Mouse (Mus musculus) intestine, embryonic 14.5 days (tissue): Measurements from ENCODE around the gene Sox12. TPM values are rescaled to one million over a fixed set of nuclear protein-coding genes. Genes with fewer than 3 reads are reported as not detected.
"Not testable (repeated sequence)": the region's sequence is repeated elsewhere in the genome, so short reads cannot be mapped to it uniquely, and the experiment has no call there.

ENCODE experiments used
- ATAC-seq: fragments of 200-750 bp; cut with Nextera tagmentation; replicated peaks from 2 replicates; pipeline ENCODE4 v1.8.0; 2017; ENCODE audit warnings: low read depth, moderate number of reproducible peaks, moderate TSS enrichment, moderate library complexity; ENCODE audit not compliant: low FRiP score, low TSS enrichment
- DNase-seq: peaks from one replicate; pipeline ENCODE4 v3.0.0-alpha.2; 2018; ENCODE audit warnings: low spot score
- H3K27ac ChIP-seq: fragments of 300-500 bp; sonication (generic); 2 replicates; pipeline ENCODE4 v1.5.1; 2014; ENCODE audit warnings: low read depth, mild to moderate bottlenecking, control low read depth
- H3K27me3 ChIP-seq: fragments of 300-500 bp; sonication (generic); replicated peaks from 2 replicates; pipeline ENCODE4 v1.6.1; 2014; ENCODE audit warnings: low read length, control low read depth; ENCODE audit not compliant: control insufficient read depth, insufficient read depth
- H3K36me3 ChIP-seq: fragments of 300-500 bp; sonication (generic); 2 replicates; pipeline ENCODE4 v1.6.1; 2014; ENCODE audit warnings: low read length, control low read depth; ENCODE audit not compliant: control insufficient read depth, insufficient read depth
- H3K4me1 ChIP-seq: fragments of 300-500 bp; sonication (generic); replicated peaks from 2 replicates; pipeline ENCODE4 v1.6.1; 2014; ENCODE audit warnings: low read length, control low read depth, mixed read lengths; ENCODE audit not compliant: control insufficient read depth, insufficient read depth
- H3K4me2 ChIP-seq: fragments of 300-500 bp; sonication (generic); 2 replicates; pipeline ENCODE4 v1.6.1; 2014; ENCODE audit warnings: low read length
- H3K4me3 ChIP-seq: fragments of 300-500 bp; sonication (generic); 2 replicates; pipeline ENCODE4 v1.5.1; 2014; ENCODE audit warnings: low read depth, low read length, control low read depth, mixed read lengths
- H3K9ac ChIP-seq: fragments of 300-500 bp; sonication (generic); 2 replicates; pipeline ENCODE4 v1.6.1; 2014; ENCODE audit warnings: mild to moderate bottlenecking, low read length
- H3K9me3 ChIP-seq: fragments of 300-500 bp; sonication (generic); 2 replicates; pipeline ENCODE4 v1.6.1; 2016; ENCODE audit warnings: low read length, control low read depth; ENCODE audit not compliant: control insufficient read depth
- WGBS: fragments of 180-500 bp; shearing (Covaris S2); extraction: QIAGEN DNeasy Blood & Tissue Kit; methylation state at CpG from one replicate; pipeline ENCODE4 v1.1.7; 2014; 5-methylcytosine and 5-hydroxymethylcytosine counted together
- polyA plus RNA-seq: library from polyadenylated mRNA; unstranded; fragments of >200 nt; fragmentation: Nextera tagmentation; extraction: Ambion mirVana; gene quantifications from 2 replicates; pipeline ENCODE4 v1.2.1, GENCODE M21; 2014

Gene Sox12
- polyA plus RNA-seq, 1 experiment from 2014 or later = 13.2 TPM

DNA sequence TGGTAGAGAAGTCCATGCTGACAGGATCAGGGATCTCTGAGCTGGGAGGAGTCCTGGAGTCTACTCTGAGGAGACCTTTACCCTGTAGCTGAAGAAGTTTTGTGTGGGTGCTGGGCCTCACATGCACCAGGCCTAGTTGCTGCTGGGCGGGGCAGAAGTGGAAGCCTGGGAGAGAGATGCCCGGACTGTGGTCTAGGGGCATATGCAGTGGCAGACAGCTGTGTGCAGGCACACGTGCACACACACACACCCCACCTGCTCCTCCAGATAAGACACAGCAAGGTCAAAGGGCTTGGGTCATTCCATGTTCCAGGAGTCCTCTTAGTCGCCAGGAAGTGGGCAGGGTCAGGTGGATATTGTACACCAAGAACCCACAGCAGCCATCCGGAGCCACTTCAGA is 38.2 kb downstream of the Sox12 start:
- ATAC-seq (peak; percentile 49), DNase-seq (no peak)
- H3K4me3 ChIP-seq = no peak overlapping the region
- H3K4me1 ChIP-seq = 0 out of 2 replicates have a peak, but pooled peaks cover 3% of the 10 kb centered on the region
- H3K9ac ChIP-seq = no peak overlapping the region
- H3K4me2 ChIP-seq = no peak overlapping the region
- no peaks in the 10 kb centered on the region for H3K9me3 ChIP-seq
- H3K27me3 ChIP-seq = no peaks in the 10 kb centered on the region
- 61% methylated on average over 5 of the region's 5 CpGs for WGBS
- H3K36me3 ChIP-seq = no peaks in the 10 kb centered on the region
- H3K27ac ChIP-seq = no peak overlapping the region

DNA sequence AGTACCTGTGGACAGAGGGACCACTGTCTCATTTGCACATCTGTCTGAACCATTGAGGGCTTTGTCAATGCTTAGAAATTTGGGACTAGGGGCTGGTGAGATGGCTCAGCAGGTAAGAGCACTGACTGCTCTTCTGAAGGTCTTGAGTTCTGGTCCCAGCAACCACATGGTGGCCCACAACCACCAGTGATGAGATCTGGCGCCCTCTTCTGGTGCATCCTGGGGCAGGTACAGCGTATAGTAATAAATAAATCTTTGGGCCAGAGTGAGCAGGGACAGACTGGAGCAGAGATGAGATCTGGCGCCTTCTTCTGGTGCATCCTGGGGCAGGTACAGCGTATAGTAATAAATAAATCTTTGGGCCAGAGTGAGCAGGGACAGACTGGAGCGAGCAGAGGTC is 38.9 kb downstream of the Sox12 start:
- DNase-seq, H3K4me1 ChIP-seq, H3K4me2 ChIP-seq, H3K9me3 ChIP-seq, H3K27ac ChIP-seq, H3K36me3 ChIP-seq, H3K27me3 ChIP-seq, H3K9ac ChIP-seq, H3K4me3 ChIP-seq: not testable (repeated sequence)
- peak; percentile 7; the same call in 1 of the 2 replicates for ATAC-seq
- WGBS = 78% methylated on average over 5 of the region's 5 CpGs

DNA sequence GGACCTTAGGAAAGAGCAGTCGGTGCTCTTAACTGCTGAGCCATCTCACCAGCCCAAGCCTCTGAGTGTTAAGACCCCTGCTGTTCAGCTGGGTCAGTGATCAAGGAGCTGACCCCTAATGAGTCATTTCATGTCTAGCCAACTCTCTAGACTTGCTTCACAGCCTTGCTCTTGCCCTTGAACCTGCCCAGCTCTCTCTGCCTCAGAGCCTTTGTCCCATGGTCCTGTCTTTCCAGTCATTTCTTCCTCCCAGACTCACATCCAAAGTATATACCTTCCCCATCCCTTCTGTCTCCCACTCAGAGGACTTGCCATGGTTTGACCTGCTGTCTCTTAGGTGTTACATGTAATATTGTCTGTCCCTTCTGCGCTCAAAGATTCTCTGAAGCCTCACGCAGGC is 40.6 kb downstream of the Sox12 start:
- H3K4me3 ChIP-seq = no peak overlapping the region
- no peaks in the 10 kb centered on the region for H3K36me3 ChIP-seq
- ATAC-seq (no peak), DNase-seq (no peak)
- H3K9me3 ChIP-seq = no peaks in the 10 kb centered on the region
- H3K27ac ChIP-seq = no peak overlapping the region
- H3K27me3 ChIP-seq = no peaks in the 10 kb centered on the region
- 79% methylated on average over 3 of the region's 3 CpGs for WGBS
- no peak overlapping the region for H3K4me2 ChIP-seq
- 0 out of 2 replicates have a peak, but pooled peaks cover 3% of the 10 kb centered on the region for H3K4me1 ChIP-seq
- no peak overlapping the region for H3K9ac ChIP-seq

DNA sequence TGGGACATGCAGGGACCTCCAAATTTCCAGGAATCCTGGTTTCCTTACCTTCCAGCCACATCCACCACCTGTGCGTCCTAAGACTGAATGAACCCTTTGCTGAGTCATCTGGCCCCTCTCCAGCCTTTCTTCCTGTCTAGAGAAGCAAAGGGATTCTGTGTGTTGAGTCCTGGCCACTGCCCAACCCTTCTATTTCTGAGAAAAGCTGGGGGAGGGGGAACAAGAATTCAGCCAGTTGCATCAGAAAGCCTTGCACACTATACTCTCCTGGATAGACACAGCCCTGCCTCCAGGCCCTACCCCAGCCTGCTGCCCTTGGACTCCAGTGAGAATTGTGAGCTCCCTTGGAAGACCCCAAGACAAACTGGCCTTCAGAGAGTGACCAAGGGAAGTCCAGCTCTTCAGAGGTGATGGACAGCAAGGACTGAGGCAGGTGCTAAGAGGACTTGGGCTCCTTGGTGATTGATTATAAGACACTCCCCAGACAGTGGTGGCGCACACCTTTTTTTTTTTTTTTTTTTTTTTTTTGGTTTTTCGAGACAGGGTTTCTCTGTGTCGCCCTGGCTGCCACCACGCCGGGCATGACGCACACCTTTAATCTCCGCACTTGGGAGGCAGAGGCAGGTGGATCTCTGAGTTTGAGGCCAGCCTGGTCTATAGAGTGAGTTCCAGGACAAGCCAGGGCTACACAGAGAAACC is 47.9 kb downstream of the Sox12 start:
- no peaks in the 10 kb centered on the region for H3K27me3 ChIP-seq
- 0 out of 2 replicates have a peak, but pooled peaks have one; percentile 18 for ATAC-seq
- no peak overlapping the region for H3K27ac ChIP-seq
- H3K9me3 ChIP-seq = no peaks in the 10 kb centered on the region
- no peak overlapping the region for H3K9ac ChIP-seq
- no peaks in the 10 kb centered on the region for H3K4me1 ChIP-seq
- WGBS = 84% methylated on average over 8 of the region's 8 CpGs
- H3K4me3 ChIP-seq = no peak overlapping the region
- no peaks in the 10 kb centered on the region for H3K36me3 ChIP-seq
- no peak for DNase-seq
- H3K4me2 ChIP-seq = no peak overlapping the region

DNA sequence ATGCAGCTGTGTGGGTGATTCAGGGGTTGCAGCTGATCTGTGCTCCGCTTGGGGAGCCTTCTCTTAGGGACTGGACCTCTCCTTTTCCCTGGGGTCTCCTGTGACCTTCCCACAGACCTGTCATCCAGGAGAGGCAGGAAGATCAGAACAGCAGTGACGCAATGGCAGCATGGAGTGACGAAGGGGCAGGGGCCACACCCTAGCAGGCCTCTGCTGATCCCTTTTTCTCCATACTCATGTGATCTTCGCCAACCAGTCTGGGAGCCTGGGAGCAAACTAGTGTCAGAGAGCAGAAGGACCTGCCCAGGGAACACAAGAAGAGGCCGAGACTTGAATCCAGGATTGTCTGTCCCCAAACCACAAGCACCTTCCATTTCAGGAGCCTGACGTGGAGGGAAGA is 48.7 kb downstream of the Sox12 start:
- H3K4me1 ChIP-seq = 0 out of 2 replicates have a peak, but pooled peaks cover 2% of the 10 kb centered on the region
- H3K9me3 ChIP-seq = no peaks in the 10 kb centered on the region
- no peaks in the 10 kb centered on the region for H3K27me3 ChIP-seq
- ATAC-seq = no peak
- H3K9ac ChIP-seq = no peak overlapping the region
- WGBS = 84% methylated on average over 6 of the region's 6 CpGs
- DNase-seq = no peak
- no peak overlapping the region for H3K4me3 ChIP-seq
- H3K27ac ChIP-seq = no peak overlapping the region
- no peaks in the 10 kb centered on the region for H3K36me3 ChIP-seq
- H3K4me2 ChIP-seq = no peak overlapping the region

DNA sequence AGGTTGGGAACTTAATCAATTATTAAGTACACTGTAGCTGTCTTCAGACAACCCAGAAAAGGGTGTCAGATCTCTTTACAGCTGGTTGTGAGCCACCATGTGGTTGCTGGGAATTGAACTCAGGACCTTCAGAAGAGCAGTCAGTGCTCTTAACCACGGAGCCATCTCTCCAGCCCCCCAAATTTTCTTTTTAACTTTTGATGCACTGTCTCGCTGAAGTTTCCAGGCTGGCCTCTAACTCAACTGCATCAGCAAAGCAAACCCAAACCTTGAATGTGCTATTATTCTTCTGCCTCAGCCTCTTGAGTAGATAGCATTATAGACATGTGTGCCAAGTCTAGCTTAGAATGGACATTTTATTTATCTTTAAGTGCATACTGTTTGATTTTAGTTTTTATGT is 50.1 kb downstream of the Sox12 start:
- ATAC-seq (no peak), DNase-seq (no peak)
- no peak overlapping the region for H3K27ac ChIP-seq
- no peaks in the 10 kb centered on the region for H3K36me3 ChIP-seq
- H3K27me3 ChIP-seq = no peaks in the 10 kb centered on the region
- no peak overlapping the region for H3K4me2 ChIP-seq
- WGBS = 87% methylated on average over 2 of the region's 2 CpGs
- H3K9ac ChIP-seq = no peak overlapping the region
- H3K4me3 ChIP-seq = no peak overlapping the region
- 0 out of 2 replicates have a peak, but pooled peaks cover 3% of the 10 kb centered on the region for H3K4me1 ChIP-seq
- H3K9me3 ChIP-seq = no peaks in the 10 kb centered on the region

DNA sequence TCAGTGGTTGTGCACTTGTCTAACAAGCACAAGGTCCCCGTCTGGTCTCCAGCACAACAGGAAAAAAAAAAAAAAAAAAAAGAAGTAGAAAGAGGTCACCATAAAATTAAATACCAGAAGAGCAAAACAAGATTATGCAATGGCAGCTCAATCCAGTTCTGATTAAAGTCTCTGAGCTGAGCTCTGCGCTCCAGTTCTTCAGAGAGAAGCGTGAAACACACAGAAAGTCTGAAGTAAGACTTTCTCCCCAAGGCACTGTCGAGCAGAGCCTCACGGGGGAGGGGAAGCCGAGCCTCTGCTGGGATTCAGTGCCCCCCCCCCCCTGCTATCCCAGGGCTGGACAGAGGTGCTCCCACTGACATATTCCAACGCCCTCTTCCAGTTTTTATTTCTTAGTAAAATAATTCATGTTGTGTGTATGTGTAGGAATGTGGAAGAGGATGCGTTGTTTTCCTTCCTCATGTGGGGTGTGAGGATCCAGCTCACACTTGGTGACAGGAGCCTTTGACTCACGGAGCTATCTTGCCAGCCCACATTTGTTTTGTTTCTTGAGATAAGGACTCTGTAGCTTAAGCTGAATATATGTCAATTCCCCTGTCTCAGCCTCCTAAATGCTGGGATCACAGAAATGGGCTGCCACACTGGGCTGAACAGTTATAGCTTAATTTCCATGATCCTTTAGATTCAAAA is 50.9 kb downstream of the Sox12 start:
- no peak overlapping the region for H3K4me3 ChIP-seq
- H3K27me3 ChIP-seq = no peaks in the 10 kb centered on the region
- WGBS = 45% methylated on average over 9 of the region's 9 CpGs
- DNase-seq (no peak), ATAC-seq (no peak)
- no peaks in the 10 kb centered on the region for H3K36me3 ChIP-seq
- no peak overlapping the region for H3K4me2 ChIP-seq
- H3K9me3 ChIP-seq = no peaks in the 10 kb centered on the region
- 0 out of 2 replicates have a peak, but pooled peaks cover 3% of the 10 kb centered on the region for H3K4me1 ChIP-seq
- no peak overlapping the region for H3K27ac ChIP-seq
- no peak overlapping the region for H3K9ac ChIP-seq

DNA sequence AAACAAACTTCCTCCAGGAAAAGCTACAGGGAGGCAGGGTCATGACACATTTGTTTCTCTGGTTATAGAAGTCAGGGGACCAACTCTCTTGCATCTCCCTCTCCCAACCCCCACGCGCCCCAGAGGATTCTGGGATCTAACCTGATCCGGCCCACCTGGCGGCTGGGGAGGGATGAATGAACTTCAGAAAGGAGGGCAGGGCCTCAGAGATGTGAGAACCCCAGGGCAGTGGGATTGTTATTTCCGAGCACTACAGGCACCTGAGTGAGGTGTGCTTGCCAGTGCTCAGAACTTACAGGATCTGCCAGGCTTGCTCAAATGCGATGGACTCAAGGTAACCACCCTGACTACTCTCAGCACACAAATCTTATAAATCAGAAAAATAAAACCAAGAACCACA is 52.5 kb downstream of the Sox12 start:
- H3K4me3 ChIP-seq = no peak overlapping the region
- no peak overlapping the region for H3K9ac ChIP-seq
- H3K4me2 ChIP-seq = no peak overlapping the region
- no peaks in the 10 kb centered on the region for H3K36me3 ChIP-seq
- H3K27me3 ChIP-seq = no peaks in the 10 kb centered on the region
- DNase-seq = no peak
- 62% methylated on average over 6 of the region's 6 CpGs for WGBS
- ATAC-seq = no peak
- H3K27ac ChIP-seq = no peak overlapping the region
- 0 out of 2 replicates have a peak, but pooled peaks cover 3% of the 10 kb centered on the region for H3K4me1 ChIP-seq
- no peaks in the 10 kb centered on the region for H3K9me3 ChIP-seq
